Mouse (Mus musculus): ENCODE results near the gene Efcc1.

DNA sequence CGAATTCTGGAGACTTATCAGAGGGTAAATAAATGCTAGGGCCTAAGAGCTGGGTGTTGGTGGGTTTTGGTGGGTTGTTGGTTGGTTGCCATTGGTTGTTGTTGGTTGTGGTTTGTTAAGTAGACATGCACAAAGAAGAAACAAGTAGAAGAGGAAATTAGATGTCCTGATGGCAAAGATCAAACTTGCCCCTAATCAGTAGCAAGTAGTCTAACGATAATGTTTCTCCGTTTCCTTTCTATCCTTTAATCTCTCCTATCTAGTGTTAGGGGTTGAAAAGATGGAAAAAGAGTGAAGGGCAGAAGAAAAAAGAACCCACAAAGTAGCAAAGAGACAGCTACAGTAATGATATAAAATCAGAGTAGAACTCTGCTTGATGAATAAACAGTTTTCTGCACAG is 14.0 kb downstream of the Efcc1 start:
- TF ChIP-seq POLR2A (IDR thresholded peaks at IDR 0.05; ENCODE audit: borderline replicate concordance, control insufficient read depth, low read depth, low read length): no peak
- TF ChIP-seq CTCF (IDR thresholded peaks at IDR 0.05; ENCODE audit: control insufficient read depth, insufficient read depth, low read length): no peak

All from bone marrow, adult 2 months (tissue).